ENCODE assay signal across 8 mouse cellular contexts in the genomic region with DNA sequence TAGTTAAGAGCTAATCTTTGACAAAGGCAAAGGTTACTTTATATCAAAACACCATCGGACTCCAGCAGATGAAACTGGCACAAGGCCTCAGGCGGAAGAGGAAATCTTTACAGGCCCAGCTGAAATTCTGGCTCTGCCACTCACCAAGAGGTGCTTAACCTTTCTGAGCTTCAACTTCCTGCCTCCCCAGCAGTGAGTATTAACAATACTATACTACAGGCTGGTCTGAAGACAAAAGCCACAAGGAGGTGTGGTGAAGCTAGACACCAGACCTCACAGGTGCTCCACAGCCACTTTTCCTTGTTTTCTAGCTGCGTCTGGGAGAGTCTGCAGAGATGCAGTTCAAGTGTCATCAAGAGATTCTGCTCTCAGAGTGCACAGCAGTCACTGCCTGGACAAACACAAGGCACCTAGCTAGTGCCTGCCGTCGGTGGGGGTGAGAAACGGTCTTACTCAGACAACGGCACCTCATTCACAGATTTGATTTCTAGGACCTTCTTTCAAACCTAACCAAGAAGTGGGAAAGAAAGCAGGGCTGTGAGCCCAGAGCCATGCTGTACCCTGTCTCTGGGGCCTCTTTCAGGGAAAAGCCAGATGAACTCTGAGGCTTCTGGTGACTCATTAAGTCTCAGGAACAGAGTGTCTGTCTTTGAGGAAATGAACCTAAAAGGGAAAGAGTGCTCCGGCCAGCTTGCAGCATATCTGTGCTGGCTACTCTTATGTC. TPM values are rescaled to one million over a fixed set of nuclear protein-coding genes. Genes with fewer than 3 reads are reported as not detected.
DNase-seq lines count a peak whose midpoint lies in the region; ATAC-seq and TF ChIP-seq lines count a peak whose summit lies in the region.

No protein-coding gene starts in this region.

- H3K4me3 ChIP-seq in intestine, embryonic 14.5 days (ENCODE audit: low read depth, low read length): no peak overlapping the region
- no peak overlapping the region for H3K4me3 ChIP-seq in hindbrain, embryonic 12.5 days
- no peak overlapping the region for H3K4me3 ChIP-seq in hindbrain, postnatal 0 days (ENCODE audit: low read length)

- no peak overlapping the region for H3K9ac ChIP-seq in intestine, embryonic 14.5 days (ENCODE audit: low read length)
- H3K9ac ChIP-seq in hindbrain, embryonic 12.5 days: no peak overlapping the region
- no peak overlapping the region for H3K9ac ChIP-seq in hindbrain, postnatal 0 days (replicated peaks; ENCODE audit: low read length)

- peak; percentile 93 for ATAC-seq in activated CD4-positive, CD25-positive, alpha-beta regulatory T cell, adult 4 months
- ATAC-seq in intestine, embryonic 14.5 days (replicated peaks; ENCODE audit: low FRiP score, low TSS enrichment, low read depth): 0 out of 2 replicates have a peak, but pooled peaks have one; percentile 21
- ATAC-seq in hindbrain, embryonic 12.5 days (ENCODE audit: low FRiP score): no peak
- ATAC-seq in hindbrain, postnatal 0 days: no peak

- no peaks in the 10 kb centered on the region for H3K9me3 ChIP-seq in intestine, embryonic 14.5 days (ENCODE audit: control insufficient read depth, low read length)
- no peaks in the 10 kb centered on the region for H3K9me3 ChIP-seq in hindbrain, embryonic 12.5 days (replicated peaks)
- no peaks in the 10 kb centered on the region for H3K9me3 ChIP-seq in hindbrain, postnatal 0 days (ENCODE audit: low read length)

- 35% methylated on average over 8 of the region's 8 CpGs for WGBS in intestine, embryonic 14.5 days
- WGBS in hindbrain, embryonic 12.5 days: 63% methylated on average over 8 of the region's 8 CpGs
- WGBS in hindbrain, postnatal 0 days: 63% methylated on average over 8 of the region's 8 CpGs

- peak overlapping the region; percentile 24 for H3K27ac ChIP-seq in intestine, embryonic 14.5 days (ENCODE audit: low read depth)
- H3K27ac ChIP-seq in hindbrain, embryonic 12.5 days: no peak overlapping the region
- H3K27ac ChIP-seq in hindbrain, postnatal 0 days: no peak overlapping the region

- peaks cover 9% of the 10 kb centered on the region; the same call in 1 of the 2 replicates for H3K36me3 ChIP-seq in intestine, embryonic 14.5 days (ENCODE audit: control insufficient read depth, insufficient read depth, low read length)
- peaks cover 7% of the 10 kb centered on the region for H3K36me3 ChIP-seq in hindbrain, embryonic 12.5 days
- H3K36me3 ChIP-seq in hindbrain, postnatal 0 days (ENCODE audit: insufficient read depth, low read length): peaks cover 4% of the 10 kb centered on the region; the same call in 1 of the 2 replicates

- H3K4me2 ChIP-seq in intestine, embryonic 14.5 days (ENCODE audit: low read length): no peak overlapping the region
- H3K4me2 ChIP-seq in hindbrain, embryonic 12.5 days (replicated peaks): no peak overlapping the region
- H3K4me2 ChIP-seq in hindbrain, postnatal 0 days (ENCODE audit: low read depth, low read length): no peak overlapping the region

- no peak for TF ChIP-seq CTCF in hindbrain, postnatal 0 days (IDR thresholded peaks at IDR 0.05; ENCODE audit: low read depth)

- DNase-seq in kidney, adult 18-20 months: peak; percentile 55
- DNase-seq in kidney, adult 11 months: no peak
- DNase-seq in intestine, embryonic 14.5 days (ENCODE audit: low spot score): no peak
- peak; percentile 77 for DNase-seq in lung, postnatal 25 days (ENCODE audit: low spot score)
- DNase-seq in frontal cortex, postnatal 25 days (ENCODE audit: low spot score in 2 of 2): no peak
- no peak for DNase-seq in hindbrain, postnatal 0 days (ENCODE audit: low spot score)

- peaks cover 10% of the 10 kb centered on the region for H3K4me1 ChIP-seq in intestine, embryonic 14.5 days (replicated peaks; ENCODE audit: control insufficient read depth, insufficient read depth, low read length)
- peaks cover 5% of the 10 kb centered on the region; the same call in 1 of the 2 replicates for H3K4me1 ChIP-seq in hindbrain, embryonic 12.5 days
- H3K4me1 ChIP-seq in hindbrain, postnatal 0 days (ENCODE audit: insufficient read depth, low read length): no peaks in the 10 kb centered on the region; the same call in 1 of the 2 replicates

- no peaks in the 10 kb centered on the region for H3K27me3 ChIP-seq in intestine, embryonic 14.5 days (replicated peaks; ENCODE audit: control insufficient read depth, insufficient read depth, low read length)
- H3K27me3 ChIP-seq in hindbrain, embryonic 12.5 days: no peaks in the 10 kb centered on the region
- no peaks in the 10 kb centered on the region for H3K27me3 ChIP-seq in hindbrain, postnatal 0 days (ENCODE audit: insufficient read depth, low read length)

RNA-seq across cellular contexts. Expression of a gene that starts 18.8 kb away (rescaled TPM):
- polyA plus RNA-seq in activated CD4-positive, CD25-positive, alpha-beta regulatory T cell, adult 4 months (2017; shearing (Covaris generic)): 10 to 100 TPM; 52.2 to 57.6 TPM
- polyA plus RNA-seq in intestine, embryonic 14.5 days (2014; fragmentation: Nextera tagmentation; extraction: Ambion mirVana): 36.6 and 42.3 TPM in 2 replicates
- 56.2 and 57.4 TPM in 2 replicates for polyA plus RNA-seq in hindbrain, embryonic 12.5 days (2016; fragmentation: Nextera tagmentation; extraction: Ambion mirVana)
- 22.9 and 28.6 TPM in 2 replicates for total RNA-seq in hindbrain, postnatal 0 days (2014; rRNA removed)
- 43.2 and 46.4 TPM in 2 replicates for polyA plus RNA-seq in hindbrain, postnatal 0 days (2015; fragmentation: Nextera tagmentation; extraction: Ambion mirVana)

Comparison
In these comparisons a context has a peak if more than half of its experiments do, and no peak if none do; other contexts are left out.
1. DNase-seq: peak in kidney, adult 18-20 months (single experiment) and lung, postnatal 25 days (single experiment); none in kidney, adult 11 months (single experiment), intestine, embryonic 14.5 days (single experiment), frontal cortex, postnatal 25 days (0 of 2) and hindbrain, postnatal 0 days (single experiment).
2. ATAC-seq: peak in activated CD4-positive, CD25-positive, alpha-beta regulatory T cell, adult 4 months (single experiment) and intestine, embryonic 14.5 days (single experiment); none in hindbrain, embryonic 12.5 days (single experiment) and hindbrain, postnatal 0 days (single experiment).